Mouse (Mus musculus): ENCODE results near the gene Ifngr2.

The Ifngr2 gene

DNA sequence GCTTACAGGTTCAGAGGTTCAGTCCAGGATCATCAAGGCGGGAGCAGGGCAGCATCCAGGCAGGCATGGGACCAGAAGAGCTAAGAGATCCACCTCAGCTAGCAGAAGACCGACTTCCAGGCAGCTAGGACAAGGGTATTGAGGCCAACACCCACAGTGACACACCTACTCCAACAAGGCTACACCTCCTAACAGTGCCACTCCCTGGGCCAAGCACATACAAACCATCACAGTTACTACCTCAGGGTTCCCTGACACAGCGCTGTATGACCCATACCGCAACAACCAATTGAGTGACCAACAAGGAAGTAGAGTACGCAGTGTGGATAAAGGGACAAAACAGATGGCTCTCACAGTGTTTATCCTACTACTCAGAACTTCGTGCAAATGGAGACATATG lies 10.5 kb upstream of the Ifngr2 start:
- no peak for DNase-seq (ENCODE audit: low spot score in 2 of 2)

DNA sequence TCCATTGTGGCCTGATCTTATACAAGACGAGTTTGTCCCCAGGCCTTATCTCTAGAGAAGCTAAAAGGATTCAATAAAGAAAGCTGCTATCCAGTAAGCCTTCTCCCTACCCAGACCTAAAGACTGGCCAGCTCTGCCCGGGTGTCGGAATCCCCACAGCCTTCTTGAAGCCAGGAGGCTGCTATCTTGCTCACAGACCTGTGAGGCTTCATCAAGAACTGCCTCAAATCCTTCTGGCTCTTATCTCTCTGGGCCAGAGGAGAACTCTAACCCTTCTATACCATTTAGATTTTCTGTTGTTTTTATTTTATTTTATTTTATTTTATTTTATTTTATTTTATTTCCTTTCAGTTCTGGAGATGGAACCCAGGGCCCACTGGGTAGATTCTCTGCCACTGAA lies 9.8 kb upstream of the Ifngr2 start:
- no peak for DNase-seq (ENCODE audit: low spot score in 2 of 2)

DNA sequence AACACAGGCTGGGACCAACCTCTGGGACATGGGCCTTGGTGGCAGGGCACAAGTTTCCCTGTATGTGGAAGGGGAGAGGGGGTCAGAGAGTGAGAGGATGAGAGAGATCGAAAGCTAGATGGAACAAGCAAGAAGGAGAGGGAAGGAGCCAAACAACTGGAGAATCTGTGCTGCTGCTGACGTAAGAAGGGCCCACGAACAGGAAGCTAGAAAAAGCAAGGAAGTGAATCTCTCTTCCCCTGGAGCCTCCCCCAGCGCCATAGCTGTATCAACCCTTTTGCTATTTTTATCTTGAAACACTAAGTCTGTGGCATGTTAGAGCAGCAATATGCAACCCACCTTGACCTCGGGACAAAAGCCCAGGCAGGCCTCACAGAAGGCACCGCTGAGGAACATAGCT lies 8.8 kb upstream of the Ifngr2 start:
- no peak for DNase-seq (ENCODE audit: low spot score in 2 of 2)

DNA sequence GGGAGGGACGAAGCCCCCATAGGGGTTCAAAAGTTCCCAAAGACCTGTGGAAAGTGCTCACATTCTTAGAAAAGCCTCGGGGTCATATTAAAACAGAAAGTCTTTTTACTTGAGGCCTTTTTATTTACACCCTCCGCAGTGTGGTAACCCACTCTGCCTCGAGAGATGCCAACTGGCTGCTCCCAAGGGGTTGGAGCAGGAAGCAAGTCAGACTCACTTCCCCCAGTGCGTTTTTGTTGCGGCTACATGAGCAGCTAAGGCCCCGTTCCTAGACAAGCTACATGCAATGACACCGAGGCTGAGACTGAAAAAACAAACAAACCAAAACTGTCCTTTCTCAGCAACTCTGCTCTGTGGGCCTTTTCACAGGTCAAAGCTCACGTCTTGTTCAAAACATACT lies 8.4 kb upstream of the Ifngr2 start:
- DNase-seq (ENCODE audit: low spot score in 2 of 2), result peak; percentile 52 to 64

DNA sequence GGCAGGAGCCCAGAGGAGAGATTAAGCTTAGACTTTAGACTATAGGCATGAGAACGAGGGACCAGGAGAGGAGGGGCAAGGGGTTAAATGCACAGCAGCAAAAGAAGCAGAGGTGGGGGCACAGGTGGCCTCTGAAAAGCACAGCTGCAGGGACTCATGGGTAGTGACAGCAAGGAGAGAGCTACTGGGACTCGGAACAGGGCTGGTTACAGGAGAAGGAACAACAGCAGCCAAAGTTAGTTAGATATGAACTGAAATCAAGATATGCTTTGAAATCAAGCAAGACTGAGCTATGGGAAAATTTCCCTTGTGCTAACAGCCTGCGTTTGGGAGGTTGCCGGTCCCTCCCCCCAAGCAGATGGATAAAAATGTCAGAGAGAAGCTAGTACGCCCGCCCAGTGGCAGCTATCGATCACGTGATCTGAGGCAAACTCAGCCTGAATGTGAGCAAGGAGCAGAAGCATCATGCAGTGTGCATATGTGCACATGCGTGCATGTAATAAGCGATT lies 5.2 kb upstream of the Ifngr2 start:
- no peak for DNase-seq (ENCODE audit: low spot score in 2 of 2)

DNA sequence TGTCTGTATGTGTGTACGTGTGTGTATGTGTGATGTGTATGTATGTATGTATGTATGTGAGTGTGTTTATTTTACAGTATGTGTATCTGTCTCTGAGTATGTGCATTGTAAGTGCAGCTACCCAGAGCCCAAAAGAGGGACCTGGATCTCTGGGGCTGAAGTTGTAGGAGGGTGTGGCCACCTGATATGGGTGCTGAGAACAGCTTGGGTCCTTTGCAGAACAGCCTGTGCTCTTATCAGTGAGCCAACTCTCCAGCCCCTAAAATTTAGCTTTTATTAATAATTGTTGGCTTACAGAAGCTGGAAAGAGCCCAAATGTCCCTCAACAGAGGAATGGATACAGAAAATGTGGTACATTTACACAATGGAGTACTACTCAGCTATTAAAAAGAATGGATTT lies 3.3 kb upstream of the Ifngr2 start:
- no peak for DNase-seq (ENCODE audit: low spot score in 2 of 2)

DNA sequence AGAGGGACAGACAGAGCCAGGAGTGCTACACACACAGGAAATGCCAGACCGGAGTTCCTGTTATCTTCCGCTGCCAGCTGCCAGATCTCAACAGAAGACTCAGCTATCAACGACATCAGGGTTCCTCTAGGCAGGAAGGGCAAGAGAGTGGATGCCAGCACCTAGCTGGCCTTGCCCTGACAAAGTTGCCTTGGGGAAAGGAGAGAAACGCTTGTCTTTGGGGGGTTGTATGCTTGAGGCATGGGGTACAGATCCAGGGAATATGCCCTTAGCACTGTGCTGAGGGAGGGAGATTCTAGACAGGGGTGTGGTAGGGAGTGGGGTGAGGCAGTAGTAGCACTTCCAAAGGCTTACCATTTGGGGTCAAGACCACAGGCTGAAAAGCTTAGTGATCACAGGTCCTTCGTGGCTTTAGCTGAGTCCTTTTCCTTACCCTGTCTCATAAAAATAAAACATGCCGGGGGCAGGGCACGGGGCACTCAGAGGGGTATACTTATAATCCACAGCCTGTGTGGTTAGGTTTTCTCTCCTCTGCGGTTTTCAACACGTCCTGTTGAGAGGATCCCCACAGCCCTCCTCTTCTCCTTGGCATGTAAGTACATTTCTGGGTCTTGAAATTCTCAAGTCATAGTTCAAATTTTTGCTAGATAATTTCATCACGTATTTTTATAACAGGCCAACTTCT lies 1.1 kb upstream of the Ifngr2 start:
- DNase-seq (ENCODE audit: low spot score in 2 of 2), result peak; percentile 76 to 82

DNA sequence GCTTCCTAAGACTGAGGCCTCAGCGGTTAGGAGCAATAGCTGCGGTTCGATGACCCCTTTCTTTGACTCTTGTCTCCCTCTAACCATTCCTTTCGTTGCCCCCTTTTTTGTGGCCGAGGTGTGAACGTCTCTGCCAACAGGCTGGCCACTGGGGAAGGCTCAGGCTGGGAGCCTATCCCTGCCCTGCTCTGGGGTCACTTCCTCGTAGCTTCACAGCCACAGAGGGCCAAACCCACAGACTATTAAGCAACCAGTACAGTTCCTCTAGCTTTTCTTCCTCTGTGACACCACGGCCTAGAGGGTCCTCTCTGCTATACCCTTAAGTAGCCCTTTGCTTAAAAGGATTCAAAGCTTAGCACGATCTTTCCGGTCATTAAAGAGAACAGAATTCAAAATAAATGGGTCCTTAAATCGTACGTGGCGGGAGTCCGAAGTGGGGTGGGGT lies 459 bp upstream of the Ifngr2 start:
- DNase-seq (ENCODE audit: low spot score in 2 of 2), result peak; percentile 72 to 78

DNA sequence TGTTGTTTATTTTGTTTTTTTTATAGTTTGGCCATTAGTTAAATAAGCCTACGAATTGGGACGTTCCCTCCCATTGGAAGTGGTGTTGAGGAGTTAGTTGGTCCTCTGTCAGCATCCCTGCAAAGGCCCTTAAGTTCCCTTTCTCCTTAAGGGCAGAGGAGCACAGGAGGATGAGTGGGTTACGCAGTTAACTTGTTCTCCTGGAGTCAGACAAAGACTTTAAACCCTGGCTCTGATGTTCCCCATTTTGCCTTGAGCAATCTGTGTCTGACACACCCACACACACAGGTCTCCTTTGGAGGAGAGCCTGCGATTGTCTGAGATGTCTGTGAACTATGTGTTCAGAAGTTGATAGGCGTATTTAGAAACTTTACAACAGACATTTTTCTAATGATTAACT lies 1.1 kb downstream of the Ifngr2 start:
- DNase-seq (ENCODE audit: low spot score in 2 of 2), result peak in 1 of 2 experiments; percentile 33

DNA sequence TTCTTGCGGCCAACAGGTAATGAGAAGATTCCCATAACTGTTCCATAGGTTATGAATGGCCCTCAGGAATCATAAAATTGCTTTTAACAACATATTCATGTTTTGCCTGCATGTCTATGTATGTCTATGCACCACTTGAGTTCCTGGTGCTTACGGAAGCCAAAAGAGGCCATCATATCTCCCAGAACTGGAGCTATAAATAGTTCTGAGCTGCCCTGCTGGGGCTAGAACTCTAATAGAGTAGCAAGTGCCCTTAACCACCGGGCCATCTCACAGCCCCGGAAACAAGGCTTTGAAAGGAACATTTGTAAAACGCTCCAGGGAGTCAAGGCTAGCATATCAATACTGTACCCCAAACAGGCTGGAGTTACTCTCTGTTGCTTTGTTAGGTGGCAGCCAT lies 1.7 kb downstream of the Ifngr2 start:
- no peak for DNase-seq (ENCODE audit: low spot score in 2 of 2)

DNA sequence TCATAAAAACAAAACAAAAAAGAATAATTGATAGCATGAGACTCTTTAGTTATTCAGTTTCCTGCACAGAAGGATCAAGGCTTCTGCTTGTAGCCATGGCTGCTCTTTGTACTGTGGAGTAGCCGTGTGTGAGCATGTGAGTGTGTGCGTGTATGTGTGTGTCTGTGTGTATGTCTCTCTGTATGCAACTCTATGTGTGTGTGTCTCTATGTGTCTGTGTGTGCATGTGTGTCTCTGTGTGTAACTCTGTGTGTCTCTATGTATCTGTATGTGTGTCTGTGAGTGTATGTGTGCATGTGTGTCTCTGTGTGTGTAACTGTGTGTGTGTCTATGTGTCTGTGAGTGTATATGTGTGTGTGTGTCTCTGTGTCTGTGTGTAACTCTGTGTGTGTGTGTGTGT lies 2.1 kb downstream of the Ifngr2 start:
- no peak for DNase-seq (ENCODE audit: low spot score in 2 of 2)

DNA sequence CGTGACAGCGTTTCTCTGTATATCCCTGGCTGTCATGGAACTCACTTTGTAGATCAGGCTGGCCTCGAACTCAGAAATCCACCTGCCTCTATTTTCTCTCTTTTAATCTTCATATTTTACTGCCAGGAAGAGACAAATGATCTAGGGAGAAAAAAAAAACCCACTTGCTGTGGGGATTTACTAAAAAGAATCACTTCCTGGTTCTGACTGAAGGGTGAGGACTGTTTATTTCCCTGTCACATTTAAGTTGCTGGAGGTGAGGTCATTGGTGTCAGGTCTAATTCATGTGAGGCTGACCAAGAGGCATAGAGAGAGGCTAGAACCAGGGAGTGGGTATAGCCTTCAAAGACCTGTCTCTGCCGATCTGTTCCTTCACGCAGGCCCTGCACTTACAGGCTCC lies 2.7 kb downstream of the Ifngr2 start:
- DNase-seq (ENCODE audit: low spot score in 2 of 2), result no peak

DNA sequence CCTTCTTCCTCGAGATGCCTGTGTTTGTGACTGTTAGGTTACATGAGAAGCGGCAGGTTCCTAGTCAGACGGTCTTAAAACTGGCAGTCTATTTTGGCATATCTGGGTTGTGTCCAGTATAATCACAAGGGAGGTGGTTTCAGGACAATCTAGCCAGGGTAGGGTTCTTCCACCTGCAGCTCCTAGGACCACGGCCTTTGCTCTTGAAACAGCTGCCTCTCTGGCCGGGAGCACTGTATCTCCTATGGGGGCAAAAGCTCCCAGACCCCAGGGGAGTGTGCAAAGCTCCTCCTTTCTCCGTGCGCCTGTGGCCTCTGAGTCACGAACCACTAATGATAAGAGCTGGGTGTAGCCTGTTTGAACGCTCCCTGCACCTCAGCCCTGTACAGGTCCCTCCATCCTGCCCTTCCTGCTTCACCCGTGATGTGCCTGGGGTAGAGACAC lies 4.2 kb downstream of the Ifngr2 start:
- DNase-seq (ENCODE audit: low spot score in 2 of 2), result no peak

DNA sequence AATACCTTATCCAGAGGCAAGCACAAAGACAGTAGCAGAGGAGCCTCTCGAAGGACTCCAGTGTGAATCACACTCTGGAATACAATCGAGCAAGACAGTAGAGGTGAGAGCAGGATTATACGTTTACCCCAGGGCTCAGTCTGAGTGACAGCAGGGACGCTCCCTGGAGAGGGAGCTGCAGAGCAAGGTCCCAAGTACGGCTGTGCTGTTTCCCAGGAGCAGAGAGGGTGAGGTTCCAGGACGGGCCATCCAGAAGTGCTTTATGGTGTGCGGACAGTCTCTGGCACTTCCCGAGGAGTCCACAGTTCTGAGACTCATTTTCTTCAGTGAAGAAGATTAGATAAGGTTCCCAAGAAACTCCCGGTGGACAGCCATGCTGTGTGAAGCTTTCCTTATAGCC lies 5.2 kb downstream of the Ifngr2 start:
- no peak for DNase-seq (ENCODE audit: low spot score in 2 of 2)

DNA sequence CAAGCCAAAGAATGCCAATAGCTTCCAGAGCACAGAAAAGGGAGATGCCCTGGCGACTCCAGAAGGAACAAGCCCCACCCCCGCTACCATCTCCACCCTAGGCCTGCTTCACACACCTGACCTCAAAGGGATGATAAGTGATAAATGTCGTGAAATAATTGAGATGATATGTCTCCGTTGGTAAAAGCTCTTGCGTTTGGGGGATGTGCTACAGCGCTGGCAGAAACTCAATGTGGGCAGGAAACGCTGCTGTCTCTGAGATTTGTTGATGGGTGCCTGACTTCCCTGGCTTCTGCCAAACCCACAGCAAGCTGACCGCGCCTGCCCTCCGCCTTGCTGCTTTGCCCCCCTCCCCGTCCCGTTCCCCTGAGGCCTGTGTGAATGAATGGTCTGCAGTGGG lies 6.8 kb downstream of the Ifngr2 start:
- peak in 1 of 2 experiments; percentile 45 for DNase-seq (ENCODE audit: low spot score in 2 of 2)

DNA sequence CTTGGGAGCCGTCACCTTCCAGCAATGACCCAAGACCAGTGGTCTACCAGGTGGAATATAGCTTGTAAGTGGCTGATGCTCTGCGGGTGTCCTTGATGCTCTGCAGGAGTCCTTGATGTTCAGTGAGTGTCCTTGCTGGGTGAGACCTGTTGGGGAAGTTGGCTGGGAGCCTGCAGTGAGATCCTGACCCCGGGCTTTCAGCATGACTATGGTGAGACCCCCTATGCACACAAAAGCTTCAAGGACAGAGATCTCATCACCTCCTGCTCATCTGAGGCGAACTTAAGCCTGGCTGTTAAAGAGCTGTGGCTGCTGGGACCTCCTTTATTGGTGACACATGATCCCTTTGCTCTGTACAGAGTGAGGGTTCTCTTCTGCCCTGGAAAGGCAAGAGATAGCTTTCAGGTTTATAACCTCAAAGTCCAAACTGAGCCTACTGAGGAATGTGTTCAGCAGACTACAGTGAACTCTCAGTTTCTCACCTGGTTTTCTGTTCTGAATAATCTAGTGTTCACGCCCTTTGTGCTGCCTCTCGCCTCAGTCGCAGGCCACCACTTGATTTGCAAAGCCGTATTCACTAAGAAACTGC lies 8.2 kb downstream of the Ifngr2 start:
- DNase-seq (ENCODE audit: low spot score in 2 of 2), result no peak

DNA sequence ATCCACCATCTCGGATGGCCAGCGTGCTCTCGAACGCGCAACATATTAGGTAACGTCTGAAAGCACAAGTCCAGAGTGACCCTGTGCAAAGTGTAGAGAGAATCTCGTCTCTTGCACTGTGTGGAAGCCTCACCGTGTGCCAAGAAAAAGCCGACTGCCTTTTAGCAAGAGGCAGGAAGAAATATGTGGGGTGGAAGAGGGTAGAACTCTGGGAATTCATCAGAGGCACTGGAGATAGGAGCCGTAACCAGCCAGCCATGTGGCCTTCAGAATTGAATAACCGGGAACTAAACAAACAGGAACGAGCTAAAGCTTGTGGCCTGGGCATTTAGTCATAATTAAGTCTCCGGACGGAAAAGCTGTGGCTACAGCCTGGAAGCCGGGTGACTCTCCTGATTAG lies 9.8 kb downstream of the Ifngr2 start:
- DNase-seq (ENCODE audit: low spot score in 2 of 2), result no peak

DNA sequence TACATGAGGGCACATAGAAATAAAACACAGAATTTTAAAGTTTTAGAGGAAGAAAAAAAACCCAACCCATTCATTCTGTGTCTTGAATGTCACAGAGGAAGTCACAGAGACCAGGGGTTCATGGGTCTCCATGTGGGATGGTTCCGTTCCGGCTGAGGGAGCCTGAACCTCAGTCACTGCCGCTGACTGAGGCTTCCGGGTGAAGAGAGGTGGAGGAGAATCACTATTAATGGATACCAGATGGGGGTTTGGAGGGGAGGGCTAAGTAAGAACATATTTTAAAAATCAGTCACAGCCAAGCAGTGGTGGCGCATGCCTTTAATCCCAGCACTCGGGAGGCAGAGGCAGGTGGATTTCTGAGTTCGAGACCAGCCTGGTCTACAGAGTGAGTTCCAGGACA lies 10.3 kb downstream of the Ifngr2 start:
- no peak for DNase-seq (ENCODE audit: low spot score in 2 of 2)

DNA sequence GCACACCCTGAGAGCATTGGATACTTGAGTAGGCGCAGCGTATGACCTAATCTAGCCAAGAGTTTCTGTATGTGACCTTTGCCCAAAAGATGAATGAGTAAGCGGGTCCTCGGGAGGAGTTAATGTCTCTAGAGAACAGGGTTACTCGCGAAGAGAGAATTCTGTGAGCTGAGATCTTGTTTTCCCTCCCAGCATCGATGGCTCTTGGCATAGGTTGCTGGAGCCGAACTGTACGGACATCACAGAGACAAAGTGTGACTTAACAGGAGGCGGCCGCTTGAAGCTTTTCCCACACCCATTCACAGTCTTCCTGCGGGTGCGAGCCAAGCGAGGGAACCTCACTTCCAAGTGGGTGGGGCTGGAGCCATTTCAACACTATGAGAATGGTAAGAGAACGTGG lies 10.8 kb downstream of the Ifngr2 start:
- DNase-seq (ENCODE audit: low spot score in 2 of 2), result no peak

DNA sequence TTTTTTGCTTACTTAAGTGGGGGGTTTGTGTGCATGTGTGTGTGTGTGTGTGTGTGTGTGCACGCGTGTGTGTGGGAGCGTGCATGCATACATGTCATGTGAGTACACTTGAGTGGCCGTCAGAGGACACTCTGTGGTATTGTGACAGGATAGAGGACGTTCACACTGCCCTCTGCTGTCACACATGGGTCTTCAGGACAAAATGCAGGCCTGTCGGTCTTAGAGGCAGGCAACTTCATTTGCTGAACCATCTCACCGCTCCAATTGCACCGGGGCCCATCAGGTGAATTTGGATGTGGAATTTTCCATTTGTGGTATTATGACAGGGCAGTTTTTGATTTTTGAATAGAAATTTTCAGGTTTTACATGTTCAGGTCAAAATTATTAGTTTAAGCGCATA lies 14.2 kb downstream of the Ifngr2 start:
- DNase-seq (ENCODE audit: low spot score in 2 of 2), result peak; percentile 37 to 51

DNA sequence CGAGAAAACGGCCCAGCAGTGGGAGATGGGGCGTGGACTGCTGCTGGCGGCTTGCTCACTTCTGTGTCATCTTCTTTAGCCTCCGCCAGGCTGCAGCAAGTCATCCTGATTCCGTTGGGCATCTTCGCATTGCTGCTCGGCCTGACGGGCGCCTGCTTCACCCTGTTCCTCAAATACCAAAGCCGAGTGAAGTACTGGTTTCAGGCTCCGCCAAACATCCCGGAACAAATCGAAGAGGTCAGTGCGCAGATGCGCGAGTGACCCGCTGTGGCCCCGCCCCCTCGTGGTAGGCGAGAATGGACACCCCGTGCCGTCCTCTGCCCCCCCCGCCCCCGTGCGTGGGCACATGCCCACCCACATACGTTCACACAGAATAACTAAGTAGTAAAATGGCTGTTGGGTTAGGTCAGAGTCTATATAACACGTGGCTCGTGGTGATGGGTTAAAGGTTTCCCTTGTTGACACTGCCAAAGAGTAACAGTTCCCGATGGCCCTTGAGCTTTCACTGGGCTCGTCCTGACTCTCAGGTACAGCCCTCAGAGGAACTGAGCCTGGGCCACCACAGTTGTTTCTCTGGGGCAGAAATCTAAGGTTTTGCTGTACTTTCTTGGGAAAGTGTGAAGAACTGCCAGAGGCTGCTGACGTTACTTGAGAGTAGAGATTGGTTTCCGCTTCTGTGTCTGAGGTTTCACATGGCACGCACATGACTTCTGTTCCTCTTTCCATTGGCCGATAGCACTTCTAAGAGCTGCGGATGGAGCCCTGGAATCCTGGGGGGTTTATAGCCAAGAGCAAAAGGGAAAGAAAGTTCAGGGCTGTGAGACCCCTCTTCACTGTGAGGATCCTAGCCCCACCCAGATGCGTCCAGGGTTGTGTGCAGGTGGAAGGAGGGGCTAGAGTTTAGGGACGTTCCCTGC lies 14.9 kb downstream of the Ifngr2 start:
- DNase-seq (ENCODE audit: low spot score in 2 of 2), result peak; percentile 46 to 55

DNA sequence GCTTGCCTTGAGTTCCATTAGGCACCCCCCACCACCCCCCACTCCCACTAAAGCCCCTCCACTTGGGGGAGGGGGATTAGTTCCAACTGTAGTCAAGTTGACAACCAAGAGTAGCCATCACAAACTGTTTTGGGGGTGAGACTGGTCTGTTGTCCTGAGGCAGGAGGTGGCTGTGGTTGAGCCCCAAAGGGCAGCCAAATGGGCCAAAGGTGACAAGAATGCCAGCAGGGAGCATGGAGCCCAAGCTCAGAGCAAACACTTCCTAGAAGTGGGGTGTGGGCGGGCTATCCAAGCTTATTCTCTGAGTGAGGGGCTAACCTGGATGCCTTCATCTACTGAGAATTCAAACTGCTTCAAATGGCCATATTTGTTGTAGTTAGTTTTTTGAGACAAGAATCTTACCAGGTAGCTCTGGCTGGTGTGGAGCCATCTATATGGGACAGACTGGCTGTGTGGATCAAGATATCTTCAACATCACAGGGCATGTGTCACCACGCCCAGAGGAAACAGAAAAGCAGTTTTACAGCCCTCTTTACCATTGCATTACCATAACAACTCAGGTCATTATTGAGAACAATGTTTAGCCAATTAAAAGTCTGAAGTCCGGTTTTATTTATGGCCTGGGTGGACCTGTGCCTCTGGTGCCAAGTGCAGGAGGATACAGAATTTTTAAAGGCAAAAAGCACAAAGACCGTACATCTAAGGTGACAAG lies 17.9 kb downstream of the Ifngr2 start:
- no peak for DNase-seq (ENCODE audit: low spot score in 2 of 2)

Measured in spleen, postnatal 36 days (tissue).